Mouse (Mus musculus) thymus, adult 2 months (tissue): Measurements from ENCODE around the gene Mrpl51. TPM values are rescaled to one million over a fixed set of nuclear protein-coding genes. Genes with fewer than 3 reads are reported as not detected.

Experiments used
- DNase-seq: peaks from one replicate; pipeline ENCODE4 v3.0.0; 2021
- H3K27ac ChIP-seq: fragments of 200-500 bp; 2 replicates; pipeline ENCODE4 v1.5.1; 2012; ENCODE audit warnings: low read length, control low read depth; ENCODE audit not compliant: control insufficient read depth, insufficient read depth
- H3K27me3 ChIP-seq: fragments of 200-500 bp; 2 replicates; pipeline ENCODE4 v1.6.1; 2012; ENCODE audit warnings: mild to moderate bottlenecking, low read length, moderate library complexity, mixed read lengths; ENCODE audit not compliant: control insufficient read depth, insufficient read depth
- H3K36me3 ChIP-seq: fragments of 200-500 bp; 2 replicates; pipeline ENCODE4 v1.6.1; 2012; ENCODE audit warnings: mild to moderate bottlenecking, low read length, moderate library complexity; ENCODE audit not compliant: control insufficient read depth, insufficient read depth
- H3K4me1 ChIP-seq: fragments of 200-500 bp; replicated peaks from 2 replicates; pipeline ENCODE4 v1.6.1; 2012; ENCODE audit warnings: low read length; ENCODE audit not compliant: control insufficient read depth, insufficient read depth
- H3K4me3 ChIP-seq: fragments of 200-500 bp; 2 replicates; pipeline ENCODE4 v1.5.1; 2012; ENCODE audit warnings: mild to moderate bottlenecking, low read length, control low read depth, moderate library complexity; ENCODE audit not compliant: control insufficient read depth, insufficient read depth
- CTCF ChIP-seq: fragments of 200-500 bp; IDR thresholded peaks from 2 replicates; pipeline ENCODE4 v1.5.1; 2012; ENCODE audit warnings: mild to moderate bottlenecking, control low read depth, low read length, moderate library complexity, borderline replicate concordance; ENCODE audit not compliant: control insufficient read depth, poor library complexity, insufficient read depth; ENCODE audit errors: extremely low read depth
- POLR2A ChIP-seq: fragments of 200-500 bp; IDR thresholded peaks from 2 replicates; pipeline ENCODE4 v1.6.1; 2012; ENCODE audit warnings: mild to moderate bottlenecking, low read length, control low read depth, moderate library complexity; ENCODE audit not compliant: control insufficient read depth, poor library complexity, insufficient read depth; ENCODE audit errors: extremely low read depth
- WGBS: fragments of 180-500 bp; shearing (Covaris S2); methylation state at CpG from one replicate; pipeline ENCODE4 v1.1.7; 2018; 5-methylcytosine and 5-hydroxymethylcytosine counted together
- polyA plus RNA-seq: library from polyadenylated mRNA; depleted of rRNA; stranded (reverse); fragments of >200 nt; gene quantifications from 2 replicates; pipeline ENCODE4 v1.2.3, GENCODE M21; 2012; rRNA removed

Gene Mrpl51
- polyA plus RNA-seq, 1 experiment = 70.7 TPM

GRCm38 (mm10) chr6:125236782-125237181, 45.2 kb downstream of the Mrpl51 start, which contains the start of gene Cd27:
Gene Cd27, minus strand, starts transcription at chr6:125237010.
- WGBS = 5% methylated on average over 6 of the region's 6 CpGs

GRCm38 (mm10) chr6:125237421-125237820, 45.8 kb downstream of the Mrpl51 start:
- 10% methylated on average over 4 of the region's 4 CpGs for WGBS

More at GRCm38 (mm10) chr6:125236782-125237181, 45.2 kb downstream of the Mrpl51 start, which contains the start of gene Cd27:
- Histone ChIP-seq H3K4me3 (peak within 1 kb of the TSS; percentile 95), H3K27me3 (no peaks in the 10 kb centered on the region), H3K4me1 (peaks cover 60% of the 10 kb centered on the region), H3K36me3 (peaks cover 23% of the 10 kb centered on the region), H3K27ac (peak within 1 kb of the TSS; percentile 99)
- TF ChIP-seq POLR2A (peak; percentile 93), CTCF (no peak)
- DNase-seq = peak; percentile 84

GRCm38 (mm10) chr6:125238396-125238795, 46.8 kb downstream of the Mrpl51 start:
- 5% methylated on average over 6 of the region's 6 CpGs for WGBS
- TF ChIP-seq CTCF (no peak), POLR2A (no peak)
- Histone ChIP-seq H3K27me3 (no peaks in the 10 kb centered on the region), H3K4me3 (no peak overlapping the region; the same call in 1 of the 2 replicates), H3K27ac (peak overlapping the region; percentile 99), H3K36me3 (peaks cover 11% of the 10 kb centered on the region), H3K4me1 (peaks cover 65% of the 10 kb centered on the region)
- peak; percentile 80 for DNase-seq

More at GRCm38 (mm10) chr6:125237421-125237820, 45.8 kb downstream of the Mrpl51 start:
- Histone ChIP-seq H3K27ac (peak overlapping the region; percentile 99), H3K4me3 (peak overlapping the region; percentile 95), H3K27me3 (no peaks in the 10 kb centered on the region), H3K4me1 (peaks cover 66% of the 10 kb centered on the region), H3K36me3 (peaks cover 21% of the 10 kb centered on the region)
- TF ChIP-seq POLR2A (no peak), CTCF (no peak)
- DNase-seq = peak; percentile 61

- 74% methylated on average over 5 of the region's 5 CpGs for WGBS
- peaks cover 62% of the 10 kb centered on the region for H3K4me1 ChIP-seq
Observed at GRCm38 (mm10) chr6:125239547-125239946, 47.9 kb downstream of the Mrpl51 start.

GRCm38 (mm10) chr6:125240617-125241016, 49.0 kb downstream of the Mrpl51 start:
- peaks cover 69% of the 10 kb centered on the region for H3K4me1 ChIP-seq
- peak overlapping the region; percentile 61 for H3K27ac ChIP-seq
- no peaks in the 10 kb centered on the region for H3K36me3 ChIP-seq
- peak; percentile 23 for DNase-seq
- H3K4me3 ChIP-seq = no peak overlapping the region
- no peaks in the 10 kb centered on the region for H3K27me3 ChIP-seq
- no peak for TF ChIP-seq POLR2A
- TF ChIP-seq CTCF = no peak
- 44% methylated on average over 5 of the region's 5 CpGs for WGBS

More at GRCm38 (mm10) chr6:125239547-125239946, 47.9 kb downstream of the Mrpl51 start:
- no peak for TF ChIP-seq CTCF
- no peak for TF ChIP-seq POLR2A
- DNase-seq = no peak
- H3K4me3 ChIP-seq = no peak overlapping the region
- peak overlapping the region; percentile 94; the same call in 1 of the 2 replicates for H3K27ac ChIP-seq
- no peaks in the 10 kb centered on the region for H3K27me3 ChIP-seq
- no peaks in the 10 kb centered on the region; the same call in 1 of the 2 replicates for H3K36me3 ChIP-seq

- H3K4me3 ChIP-seq = no peak overlapping the region
- H3K4me1 ChIP-seq = peaks cover 75% of the 10 kb centered on the region
- DNase-seq = peak; percentile 82
- 8% methylated on average over 8 of the region's 8 CpGs for WGBS
- peak overlapping the region; percentile 43 for H3K27ac ChIP-seq
- H3K27me3 ChIP-seq = no peaks in the 10 kb centered on the region
- TF ChIP-seq CTCF = no peak
- no peaks in the 10 kb centered on the region for H3K36me3 ChIP-seq
Observed at GRCm38 (mm10) chr6:125241566-125241965, 50.0 kb downstream of the Mrpl51 start.

GRCm38 (mm10) chr6:125244551-125244950, 53.0 kb downstream of the Mrpl51 start:
- TF ChIP-seq CTCF (no peak), POLR2A (no peak)
- no peaks in the 10 kb centered on the region for H3K27me3 ChIP-seq
- H3K4me3 ChIP-seq = no peak overlapping the region
- DNase-seq = peak; percentile 77
- WGBS = 12% methylated on average over 1 of the region's 1 CpGs
- H3K4me1 ChIP-seq = peaks cover 53% of the 10 kb centered on the region
- no peaks in the 10 kb centered on the region for H3K36me3 ChIP-seq
- H3K27ac ChIP-seq = no peak overlapping the region

Other genes starting within 250 kb of the Mrpl51 start
- 168 and 199 TPM in 2 replicates for gene Cops7a, start 226.3 kb upstream of the Mrpl51 start, polyA plus RNA-seq
- 5.1 and 5.5 TPM in 2 replicates for gene Pianp, start 195.1 kb upstream of the Mrpl51 start, polyA plus RNA-seq
- 117 and 126 TPM in 2 replicates for gene Zfp384, start 182.7 kb upstream of the Mrpl51 start, polyA plus RNA-seq
- 96.8 and 99.4 TPM in 2 replicates for gene Ing4, start 152.0 kb upstream of the Mrpl51 start, polyA plus RNA-seq
- gene Acrbp, start 142.1 kb upstream of the Mrpl51 start, polyA plus RNA-seq = 70.8 and 89.5 TPM in 2 replicates
- 35.7 and 40.0 TPM in 2 replicates for gene Lpar5, start 123.9 kb upstream of the Mrpl51 start, polyA plus RNA-seq
- gene Chd4, start 95.8 kb upstream of the Mrpl51 start, polyA plus RNA-seq = 127 and 211 TPM in 2 replicates
- 26.4 and 28.6 TPM in 2 replicates for gene Nop2, start 59.9 kb upstream of the Mrpl51 start, polyA plus RNA-seq
- 90.4 and 94.6 TPM in 2 replicates for gene Iffo1, start 46.6 kb upstream of the Mrpl51 start, polyA plus RNA-seq
- gene Gapdh, start 25.3 kb upstream of the Mrpl51 start, polyA plus RNA-seq = 3,688 and 4,326 TPM in 2 replicates
- 430 and 598 TPM in 2 replicates for gene Ncapd2, start 100 bp upstream of the Mrpl51 start, polyA plus RNA-seq
- gene Vamp1, start 23.8 kb downstream of the Mrpl51 start, polyA plus RNA-seq = 372 and 423 TPM in 2 replicates
- 64.2 and 67.6 TPM in 2 replicates for gene Tapbpl, start 40.1 kb downstream of the Mrpl51 start, polyA plus RNA-seq
- 1,056 and 1,075 TPM in 2 replicates for gene Cd27, start 45.2 kb downstream of the Mrpl51 start, polyA plus RNA-seq
- gene Tuba3a, start 94.2 kb downstream of the Mrpl51 start, polyA plus RNA-seq = 0.15 and 0.84 TPM in 2 replicates
- gene Ltbr, start 122.1 kb downstream of the Mrpl51 start, polyA plus RNA-seq = 29.3 and 30.6 TPM in 2 replicates
- 32.8 and 35.8 TPM in 2 replicates for gene Scnn1a, start 128.9 kb downstream of the Mrpl51 start, polyA plus RNA-seq
- 140 and 149 TPM in 2 replicates for gene Tnfrsf1a, start 157.6 kb downstream of the Mrpl51 start, polyA plus RNA-seq
- 2.4 and 2.5 TPM in 2 replicates for gene Plekhg6, start 189.0 kb downstream of the Mrpl51 start, polyA plus RNA-seq